Mouse (Mus musculus) kidney, adult 8-10 months (tissue): ENCODE data around the gene Dmgdh.
A peak's percentile ranks its signal among the peaks of the same experiment; 100 is the strongest.

Experiments
- DNase-seq, 2 experiments: peaks; one replicate each; pipeline ENCODE4 v3.0.0; 2022

The Dmgdh gene

DNA sequence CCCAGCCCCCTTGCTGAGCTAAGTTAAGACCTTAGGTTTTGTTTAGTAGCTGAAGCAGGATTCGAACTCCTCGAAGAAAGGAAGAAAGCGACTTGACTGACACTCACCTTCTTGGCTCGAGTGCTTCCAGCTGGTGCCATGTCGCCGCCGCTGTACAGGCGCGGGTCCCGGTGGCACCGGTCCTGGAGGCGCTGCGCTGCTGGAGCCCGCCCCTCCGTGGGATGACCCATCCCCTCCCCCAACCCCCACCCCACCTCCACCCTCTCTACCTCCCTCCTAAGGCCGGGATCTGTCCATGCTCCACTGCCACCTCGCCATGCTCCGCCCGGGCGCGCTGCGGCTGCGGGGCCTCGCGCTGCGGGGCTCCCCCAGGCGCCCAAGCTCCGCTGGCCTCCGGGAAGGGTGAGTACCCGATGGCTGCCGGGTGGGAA lies at the start of gene Dmgdh, which contains the start of gene Bhmt2:
Gene Dmgdh, plus strand, starts transcription at position 303 of the 431 bp plus-strand sequence.
Gene Bhmt2, minus strand, starts transcription at position 172 of the 431 bp plus-strand sequence.
- peak; percentile 46 to 48 for DNase-seq

DNA sequence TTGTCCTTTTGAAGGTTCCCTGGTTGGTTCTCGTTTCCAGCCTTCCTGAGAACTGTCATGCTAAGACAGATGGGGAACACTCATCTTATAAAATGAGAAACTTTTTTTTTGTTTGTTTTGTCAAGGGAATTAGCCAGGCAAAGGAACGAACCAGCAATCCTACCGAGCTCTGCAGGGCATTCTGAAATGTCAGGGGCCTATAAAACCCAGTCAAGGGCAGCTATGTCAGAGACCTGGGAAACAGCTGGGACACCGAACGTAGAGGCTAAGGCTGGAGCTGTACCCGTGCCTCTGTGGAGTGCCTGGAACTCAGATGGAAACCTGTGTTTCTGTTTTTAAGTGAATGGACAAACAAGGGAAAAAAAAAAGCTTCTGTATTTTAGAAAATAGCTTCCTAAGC lies 45.4 kb upstream of the Dmgdh start:
- no peak for DNase-seq

DNA sequence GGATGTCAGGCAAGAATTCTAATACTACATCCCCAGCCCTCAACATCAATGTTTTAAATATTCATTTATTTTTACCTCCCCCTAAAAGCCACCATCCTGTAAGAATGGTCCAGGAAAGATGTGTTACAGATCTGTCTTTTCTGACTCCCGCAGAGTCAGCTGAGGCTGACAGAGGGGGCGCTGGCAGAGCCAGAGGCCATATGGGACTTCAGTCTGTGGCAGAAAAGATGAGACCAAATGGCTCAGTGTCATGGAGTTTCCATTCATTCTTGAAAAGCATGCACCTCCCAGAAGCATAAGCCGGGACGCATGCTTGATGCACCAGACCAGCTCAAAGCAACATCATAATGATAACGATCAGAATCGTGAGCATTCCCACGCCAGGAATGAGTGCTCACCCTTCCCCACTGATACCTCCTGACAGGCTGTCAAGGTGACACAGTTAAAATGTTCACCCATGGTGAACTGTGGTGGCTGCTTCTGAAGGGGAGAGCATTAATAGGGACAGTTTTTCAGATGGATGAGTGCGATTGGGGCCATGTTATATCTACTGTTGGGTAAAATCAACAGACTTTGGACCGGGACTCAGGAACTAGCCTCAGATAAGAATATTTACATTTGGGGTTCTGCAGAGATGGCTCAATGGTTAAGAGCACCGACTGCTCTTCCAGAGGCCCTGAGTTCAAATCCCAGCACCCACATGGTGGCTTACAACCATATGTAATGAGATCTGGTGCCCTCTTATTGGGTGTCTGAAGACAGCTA lies 43.1 kb upstream of the Dmgdh start:
- DNase-seq = no peak

DNA sequence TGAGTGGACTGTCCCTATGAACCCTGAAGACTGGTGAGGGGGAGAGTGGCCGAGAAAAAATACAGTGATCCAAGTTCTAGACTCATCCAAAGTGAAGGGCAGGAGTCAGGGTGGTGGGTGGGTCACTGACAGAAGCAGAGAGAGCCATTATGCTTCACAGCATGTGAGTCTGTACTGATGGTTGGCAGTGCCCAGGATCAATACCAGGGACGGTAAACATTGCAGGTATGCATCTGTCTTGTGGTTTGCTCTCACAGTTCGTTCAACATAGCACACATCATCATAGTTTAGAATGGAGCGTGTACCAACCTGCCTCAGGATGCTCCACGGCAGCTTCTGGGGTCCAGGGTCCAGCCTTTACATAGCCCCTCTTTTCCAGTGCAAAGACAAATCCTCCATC lies 41.3 kb upstream of the Dmgdh start:
- DNase-seq = no peak

DNA sequence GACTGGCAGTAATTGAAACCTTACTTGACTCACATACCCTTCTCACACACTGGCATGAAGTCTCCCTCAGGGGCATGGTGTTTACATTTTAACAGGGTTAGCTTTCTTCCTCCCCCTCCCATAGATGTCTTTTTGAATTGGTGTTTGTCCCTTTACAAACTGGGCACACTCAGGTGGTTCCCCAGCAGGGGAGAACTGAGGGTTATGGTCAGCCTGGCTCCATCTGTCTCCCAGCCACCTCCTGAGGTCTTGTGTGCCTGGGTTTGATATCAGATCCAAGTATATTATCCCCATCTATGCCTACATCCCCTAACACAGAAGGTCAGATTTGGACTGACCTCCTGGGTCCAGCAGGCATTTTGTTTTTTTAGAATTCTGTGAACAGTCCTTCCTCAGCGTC lies 37.7 kb upstream of the Dmgdh start:
- DNase-seq = no peak

DNA sequence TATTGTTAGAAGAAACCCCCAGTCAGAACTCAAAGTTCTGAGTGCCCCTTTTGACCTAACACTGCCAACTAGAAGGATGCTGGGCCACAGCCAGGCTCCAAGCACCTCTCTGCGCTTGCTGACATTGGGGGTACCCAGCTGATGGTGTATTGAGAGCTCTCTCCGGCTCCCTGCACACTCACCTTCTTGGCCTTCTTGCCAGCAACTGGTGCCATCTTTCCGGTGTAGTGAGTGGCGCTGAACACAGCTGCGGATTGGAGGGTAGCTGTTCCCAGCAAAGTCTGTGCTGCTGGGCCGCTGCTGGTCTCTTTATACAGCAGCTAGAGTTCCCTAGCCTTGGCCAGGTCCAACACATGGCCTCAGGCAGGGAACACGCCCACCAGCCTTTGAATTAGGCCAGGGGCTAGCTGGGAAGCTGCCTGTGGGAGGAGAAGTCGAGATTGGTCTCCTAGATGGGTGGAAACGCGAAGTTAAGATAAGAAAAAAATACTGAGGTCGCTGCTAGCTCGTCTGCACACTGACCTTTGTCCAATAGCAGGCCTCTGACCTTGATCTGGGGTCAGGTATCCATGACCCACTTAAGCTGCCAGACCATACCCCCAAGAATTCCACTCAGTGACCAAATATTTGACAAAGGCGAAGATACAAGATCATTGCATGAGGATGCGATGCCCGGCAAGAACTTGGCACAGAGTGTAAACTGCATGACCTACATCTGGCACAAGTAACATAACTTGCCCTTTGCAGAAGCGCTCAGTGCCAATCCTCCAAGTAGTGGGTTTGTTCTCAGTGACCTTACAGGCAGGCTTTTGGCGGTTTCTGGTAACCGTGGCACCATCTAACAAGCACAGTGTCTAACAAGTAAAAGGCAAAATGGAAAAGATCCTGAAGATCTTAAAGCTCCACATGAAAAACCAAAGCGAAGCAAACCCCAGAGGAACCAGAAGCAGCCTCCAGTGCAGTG lies 36.7 kb upstream of the Dmgdh start, which contains the start of gene Bhmt:
Gene Bhmt, minus strand, starts transcription at position 680 of the 964 bp plus-strand sequence.
- DNase-seq = peak; percentile 38 to 57

DNA sequence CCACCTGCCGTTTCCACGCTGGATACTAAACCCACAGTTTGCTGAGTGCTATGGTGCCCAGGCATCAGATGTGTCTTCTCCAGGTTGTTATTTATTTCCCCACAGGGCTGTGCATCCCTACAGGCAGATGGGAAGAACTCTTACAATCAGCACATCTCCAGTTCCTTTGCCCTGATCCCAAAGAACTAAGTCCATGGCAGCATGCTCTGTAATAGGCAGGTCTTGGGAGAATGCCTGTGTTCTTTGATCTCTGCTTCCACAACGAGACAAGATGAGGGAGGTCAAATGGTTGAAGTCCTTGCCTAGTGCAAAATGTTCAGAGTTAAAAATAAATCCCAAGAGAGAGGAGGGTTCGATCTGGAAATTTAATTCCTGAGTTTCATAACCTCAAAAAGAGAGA lies 34.6 kb upstream of the Dmgdh start:
- DNase-seq = peak; percentile 70 to 86

DNA sequence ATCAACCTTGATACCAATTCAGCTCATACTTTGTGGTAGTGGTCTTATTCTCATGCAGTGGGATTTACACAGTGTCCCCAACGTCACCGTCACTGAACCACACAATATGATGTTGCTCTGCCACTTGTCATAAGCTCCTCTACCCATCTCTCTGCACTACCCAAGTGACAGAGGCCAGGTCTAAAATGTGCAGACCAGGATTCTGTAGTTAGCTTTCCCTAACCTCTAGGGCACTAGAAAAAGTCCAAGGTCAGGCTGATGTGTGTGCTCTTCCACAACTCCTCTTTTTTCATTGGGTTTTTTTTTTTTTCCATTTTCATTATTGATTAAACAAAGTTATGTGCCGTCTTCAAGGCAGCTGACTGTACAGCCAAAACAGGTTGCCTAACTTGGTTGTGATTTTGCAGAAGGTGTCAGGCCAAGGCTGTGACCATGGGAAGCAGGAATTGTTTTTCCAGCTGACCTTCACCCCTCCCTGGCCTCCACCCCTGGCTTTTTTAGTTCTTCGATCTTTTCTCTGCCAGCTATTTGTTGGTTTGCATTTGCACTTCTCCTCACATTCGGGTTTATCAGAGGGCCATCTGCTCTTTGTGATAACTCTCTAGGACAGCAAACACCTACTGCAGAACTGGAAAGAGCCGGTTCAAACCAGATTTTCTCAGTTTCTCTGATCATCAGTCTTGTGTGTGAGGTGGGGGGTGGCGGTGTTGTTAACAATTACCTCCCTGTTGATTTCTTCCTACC lies 25.7 kb upstream of the Dmgdh start:
- DNase-seq = peak; percentile 64 to 78

DNA sequence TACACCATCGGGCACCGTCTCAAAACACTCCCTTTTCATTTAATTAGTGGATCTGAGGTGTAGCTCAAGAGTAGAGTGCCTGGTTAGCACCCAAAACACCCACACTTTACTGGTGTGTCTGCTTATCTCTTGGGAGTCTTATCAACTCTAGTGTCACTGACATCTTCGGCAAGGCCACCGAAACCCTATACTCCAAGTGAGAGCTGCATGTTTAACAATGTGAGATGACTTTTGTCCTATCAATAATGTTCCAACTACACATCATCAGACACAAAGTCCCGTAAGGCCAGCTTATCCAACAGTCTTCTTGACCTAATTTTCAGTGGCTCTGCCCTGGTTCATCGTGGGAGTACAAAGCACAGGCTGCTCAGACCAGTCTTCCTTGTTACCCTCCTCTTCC lies 20.9 kb upstream of the Dmgdh start:
- no peak for DNase-seq

DNA sequence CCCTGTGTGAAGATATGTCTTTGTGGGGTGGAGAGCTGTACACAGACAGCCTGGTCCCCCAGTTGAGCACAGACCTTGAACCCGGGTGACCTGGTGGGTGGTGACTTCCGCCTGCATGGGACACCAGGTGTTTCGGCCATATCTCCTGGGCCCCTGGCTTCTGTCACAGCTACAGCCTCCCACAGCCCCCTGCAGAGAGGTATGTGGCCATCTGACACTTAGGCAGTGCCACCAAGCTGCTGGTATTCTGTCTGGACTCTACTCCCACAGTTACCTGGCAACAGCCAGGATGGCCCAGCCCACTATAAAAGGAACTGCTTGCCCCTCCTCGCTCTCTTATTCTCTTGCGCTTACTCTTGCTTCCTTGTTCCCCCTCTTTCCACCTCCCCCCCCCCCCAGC lies 16.3 kb upstream of the Dmgdh start:
- DNase-seq = no peak

DNA sequence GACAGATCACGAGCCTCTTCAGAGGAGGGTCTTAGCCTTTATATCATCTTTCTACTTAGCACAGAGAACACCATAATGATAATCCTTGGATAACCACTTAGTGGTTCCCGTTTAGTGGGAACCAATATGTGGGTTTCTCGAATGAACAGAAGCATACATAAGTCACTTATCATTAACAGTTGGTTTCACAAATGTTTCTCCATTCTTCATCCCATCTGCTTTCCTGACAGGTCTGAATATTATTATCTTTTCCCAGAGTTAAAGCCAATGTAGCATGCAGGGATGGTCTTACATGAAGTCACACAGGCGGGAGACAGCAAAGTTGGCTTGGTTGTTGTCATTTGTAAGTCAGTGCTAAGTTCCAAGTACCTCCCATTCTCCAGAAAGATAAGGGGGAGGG lies 6.6 kb upstream of the Dmgdh start:
- DNase-seq = no peak

DNA sequence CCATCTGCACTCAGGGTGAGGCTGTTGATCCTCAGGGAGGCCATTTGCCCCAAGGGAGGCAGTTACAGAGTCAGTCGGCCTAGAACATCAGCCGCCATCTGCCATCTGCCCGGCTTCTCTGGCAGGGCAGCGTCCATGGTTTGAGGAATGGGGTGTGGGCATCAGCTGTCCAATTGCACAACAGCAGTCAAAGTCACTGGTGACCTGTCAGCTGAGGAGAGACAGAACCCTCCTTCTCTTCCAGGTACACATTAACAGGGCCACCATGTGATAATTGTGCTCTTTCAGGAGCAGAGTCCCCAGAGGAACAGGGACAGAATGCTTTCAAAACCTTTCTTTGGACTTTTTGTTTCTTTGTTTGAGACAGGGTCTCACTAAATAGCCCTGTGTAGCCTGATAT lies 1.9 kb upstream of the Dmgdh start:
- peak; percentile 70 to 80 for DNase-seq

DNA sequence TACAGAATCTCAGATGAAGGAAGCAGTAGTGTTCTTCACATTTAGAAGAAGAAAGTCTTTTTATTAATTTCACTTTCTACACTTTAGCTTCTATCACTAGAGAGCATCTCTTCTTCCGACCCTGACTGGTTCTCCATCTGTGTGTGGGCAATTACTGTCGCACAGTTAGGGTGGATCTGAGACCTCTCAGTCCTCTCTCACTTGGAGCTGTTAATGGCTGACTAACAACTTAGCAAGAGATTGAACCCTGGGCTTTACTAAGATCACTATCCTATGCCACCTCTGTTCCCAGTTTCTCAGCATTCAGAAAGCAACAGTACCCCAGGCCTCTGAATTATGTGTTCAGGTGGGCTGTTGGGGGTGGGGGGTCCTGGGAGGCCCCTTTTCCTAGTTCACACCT lies 937 bp upstream of the Dmgdh start:
- peak; percentile 28 to 31 for DNase-seq

DNA sequence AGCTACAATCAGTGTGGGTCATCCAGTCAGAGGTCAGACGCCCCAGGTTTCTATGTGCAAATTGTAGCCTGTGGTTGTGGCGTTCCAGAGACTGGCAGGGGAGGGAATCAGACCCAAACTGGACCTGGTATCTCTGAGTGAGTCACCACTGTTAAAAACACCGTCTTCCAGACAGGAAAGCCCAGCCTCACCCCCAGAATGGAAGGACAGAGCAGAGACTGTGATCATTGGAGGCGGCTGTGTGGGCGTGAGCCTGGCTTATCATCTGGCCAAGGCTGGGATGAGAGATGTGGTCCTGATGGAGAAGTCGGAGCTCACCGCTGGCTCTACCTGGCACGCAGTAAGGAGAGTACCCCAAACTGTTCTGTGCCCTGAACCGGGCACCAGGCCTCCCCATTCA lies 2.6 kb downstream of the Dmgdh start:
- no peak for DNase-seq

DNA sequence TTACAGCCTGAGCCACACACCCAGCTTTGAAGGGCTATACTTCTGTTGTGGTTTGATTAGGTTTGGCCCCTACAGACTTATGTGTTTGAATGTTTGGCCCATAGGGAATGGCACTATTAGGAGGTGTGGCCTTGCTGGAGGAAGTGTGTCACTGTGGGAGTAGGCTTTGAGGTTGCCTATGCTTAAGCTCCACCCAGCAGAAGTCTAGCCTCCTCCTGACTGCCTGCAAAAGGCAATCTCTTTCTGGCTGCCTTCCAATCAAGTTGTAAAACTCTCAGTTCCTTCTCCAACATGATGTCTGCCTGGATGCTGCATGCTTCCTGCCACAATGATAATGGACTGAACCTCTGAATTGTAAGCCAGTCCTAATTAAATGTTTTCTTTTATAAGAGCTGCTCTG lies 9.1 kb downstream of the Dmgdh start:
- no peak for DNase-seq

DNA sequence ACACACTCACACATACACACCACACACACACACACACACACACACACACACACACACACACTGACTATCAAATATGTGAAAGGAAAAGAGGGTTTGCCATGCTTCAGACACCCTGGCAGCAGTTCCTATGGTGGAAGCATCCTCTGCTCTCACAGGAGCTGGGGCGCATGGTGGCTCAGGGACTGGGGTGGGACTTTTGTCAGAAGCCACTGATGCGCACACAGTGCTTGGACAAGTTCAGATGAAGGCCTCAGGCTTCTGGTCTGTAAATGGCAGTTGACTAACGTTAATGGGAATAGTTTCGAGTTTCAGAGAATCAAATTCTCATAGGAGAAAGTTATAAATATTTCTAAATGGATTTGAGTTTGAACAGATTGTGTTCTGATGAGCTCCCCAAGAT lies 11.0 kb downstream of the Dmgdh start:
- no peak for DNase-seq

DNA sequence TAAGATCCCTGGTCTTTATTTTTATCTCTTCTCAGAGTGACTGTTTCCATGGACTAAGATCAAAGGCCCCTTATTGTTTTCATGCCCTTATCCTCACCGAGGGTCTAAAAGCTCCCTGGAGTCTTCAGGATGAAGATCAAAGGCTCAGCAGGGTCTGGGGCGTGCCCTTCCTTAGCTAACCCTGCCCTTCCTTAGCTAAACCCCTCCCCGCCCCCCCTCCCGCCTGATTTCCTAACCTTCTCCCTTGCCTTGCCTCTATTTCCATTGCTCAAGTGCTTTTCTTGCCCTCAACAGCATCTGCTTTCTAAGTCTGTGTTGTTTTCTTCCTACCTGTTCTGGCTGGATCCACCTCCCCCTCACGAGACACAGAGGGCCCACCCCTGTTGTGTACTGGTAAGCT lies 13.1 kb downstream of the Dmgdh start:
- no peak for DNase-seq

DNA sequence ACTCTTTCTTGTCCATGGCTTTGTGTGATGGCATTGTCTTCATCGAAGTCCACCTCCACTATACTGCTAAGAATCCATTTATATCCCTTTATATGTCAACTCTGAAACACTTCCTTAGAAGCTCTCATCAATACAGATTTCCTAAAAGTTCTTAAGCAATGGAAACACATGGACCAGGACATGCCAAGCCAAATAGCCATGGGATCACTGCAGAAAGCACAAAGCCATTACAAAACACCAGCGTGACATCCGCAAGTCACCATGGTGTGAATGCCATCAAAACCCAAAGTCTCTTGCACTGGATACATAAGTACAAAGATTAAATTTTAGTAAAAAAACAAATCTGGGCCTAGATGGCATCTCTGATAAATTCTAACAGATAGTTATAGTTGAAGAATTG lies 15.3 kb downstream of the Dmgdh start:
- no peak for DNase-seq

DNA sequence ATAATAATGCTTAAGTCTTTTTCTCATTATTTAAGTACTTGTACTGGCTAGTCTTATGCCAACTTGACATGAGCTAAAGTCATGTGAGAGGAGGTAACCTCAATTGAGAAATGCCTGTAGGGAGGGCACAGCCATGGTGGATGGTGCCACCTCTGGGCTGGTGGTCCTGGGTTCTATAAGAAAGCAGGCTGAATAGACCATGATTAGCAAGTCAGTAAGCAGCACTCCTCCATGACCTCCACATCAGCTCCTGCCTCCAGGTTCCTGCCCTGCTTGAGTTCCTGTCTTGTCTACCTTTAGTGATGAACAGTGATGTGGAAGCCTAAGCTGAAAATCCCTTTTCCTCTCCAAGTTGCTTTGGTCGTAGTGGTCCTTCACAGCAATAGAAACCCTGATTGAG lies 16.6 kb downstream of the Dmgdh start:
- no peak for DNase-seq

DNA sequence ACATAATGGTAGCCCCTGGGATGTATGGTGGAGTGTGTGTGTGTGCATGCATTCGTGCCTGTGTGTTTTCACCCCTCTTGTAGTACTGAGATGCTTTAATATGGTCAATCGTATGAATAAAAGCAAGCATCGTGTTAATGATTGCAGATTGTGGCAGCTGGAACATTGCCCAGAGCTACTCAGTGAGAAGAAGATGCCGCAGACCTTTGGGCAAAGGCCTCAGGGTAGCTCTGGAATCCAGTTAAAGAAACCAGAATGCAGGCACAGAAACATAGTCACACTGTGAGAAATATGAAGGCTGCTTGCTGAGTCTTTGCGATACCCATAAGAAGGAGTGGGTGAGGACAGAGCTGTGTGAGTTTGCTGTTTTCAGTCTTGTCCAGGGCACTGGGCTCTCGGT lies 24.6 kb downstream of the Dmgdh start:
- peak; percentile 84 to 89 for DNase-seq

DNA sequence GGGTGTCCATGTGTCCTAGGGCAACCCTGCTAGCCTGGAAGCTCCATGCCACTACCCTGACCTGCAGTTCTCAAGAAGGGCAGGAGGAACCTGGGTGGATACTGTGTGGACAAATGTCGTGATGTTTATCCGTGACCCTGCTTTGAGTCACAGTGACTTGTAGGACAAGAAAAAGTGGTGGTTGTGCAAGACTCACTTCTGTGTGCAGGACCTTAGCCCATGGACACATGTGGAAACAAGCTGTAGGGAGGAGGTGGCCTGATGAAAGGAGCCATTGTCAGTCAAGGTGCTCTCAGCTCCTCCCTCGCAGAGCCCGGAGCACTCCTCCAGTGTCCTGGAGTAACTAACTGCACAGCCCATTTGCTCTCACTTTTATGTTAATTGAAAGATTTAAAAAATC lies 31.5 kb downstream of the Dmgdh start:
- DNase-seq = no peak

DNA sequence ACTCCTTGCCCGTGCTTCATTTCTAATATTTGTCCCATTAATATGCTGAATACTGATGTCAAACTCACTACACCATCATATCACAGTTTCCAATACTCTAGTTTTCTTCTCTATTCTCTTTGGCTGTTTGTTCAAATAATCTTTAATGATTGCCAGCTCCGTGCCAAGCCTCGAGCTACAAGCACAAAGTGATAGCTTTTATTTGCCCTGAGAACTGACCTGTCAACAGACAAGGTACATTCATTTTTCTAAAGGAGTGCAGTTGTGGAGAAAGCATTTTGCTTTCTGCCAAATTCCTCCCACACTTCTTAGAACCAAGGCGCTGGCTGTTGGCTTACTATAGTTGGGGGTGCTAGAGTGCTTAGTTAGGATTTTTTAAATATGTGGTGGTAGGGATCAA lies 33.0 kb downstream of the Dmgdh start:
- DNase-seq = no peak

DNA sequence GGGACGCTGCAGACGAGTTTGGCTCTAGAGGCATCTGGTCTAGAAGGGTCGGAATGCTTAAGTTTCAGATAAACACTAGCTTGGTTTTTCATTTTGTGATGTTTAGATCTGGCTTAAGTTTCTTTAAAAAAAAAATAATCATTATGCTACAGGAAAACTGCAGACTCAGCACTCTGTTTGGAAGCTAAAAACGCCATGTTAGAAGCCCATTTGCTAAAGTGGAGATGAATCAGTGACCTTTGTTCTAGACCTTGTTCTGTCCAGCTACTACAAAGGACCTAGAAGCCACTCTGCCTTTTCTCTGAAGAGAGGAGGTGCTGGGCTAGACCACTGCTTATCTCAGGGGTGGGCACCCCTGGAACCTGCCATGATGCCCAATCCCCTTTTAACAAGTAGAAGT lies 36.1 kb downstream of the Dmgdh start:
- DNase-seq = peak in 1 of 2 experiments; percentile 19
